Mouse (Mus musculus): ENCODE results near the gene Slc6a18. TPM values are rescaled to one million over a fixed set of nuclear protein-coding genes. Genes with fewer than 3 reads are reported as not detected.

The Slc6a18 gene
- total RNA-seq, 2 experiments from 2014 or later: not detected

DNA sequence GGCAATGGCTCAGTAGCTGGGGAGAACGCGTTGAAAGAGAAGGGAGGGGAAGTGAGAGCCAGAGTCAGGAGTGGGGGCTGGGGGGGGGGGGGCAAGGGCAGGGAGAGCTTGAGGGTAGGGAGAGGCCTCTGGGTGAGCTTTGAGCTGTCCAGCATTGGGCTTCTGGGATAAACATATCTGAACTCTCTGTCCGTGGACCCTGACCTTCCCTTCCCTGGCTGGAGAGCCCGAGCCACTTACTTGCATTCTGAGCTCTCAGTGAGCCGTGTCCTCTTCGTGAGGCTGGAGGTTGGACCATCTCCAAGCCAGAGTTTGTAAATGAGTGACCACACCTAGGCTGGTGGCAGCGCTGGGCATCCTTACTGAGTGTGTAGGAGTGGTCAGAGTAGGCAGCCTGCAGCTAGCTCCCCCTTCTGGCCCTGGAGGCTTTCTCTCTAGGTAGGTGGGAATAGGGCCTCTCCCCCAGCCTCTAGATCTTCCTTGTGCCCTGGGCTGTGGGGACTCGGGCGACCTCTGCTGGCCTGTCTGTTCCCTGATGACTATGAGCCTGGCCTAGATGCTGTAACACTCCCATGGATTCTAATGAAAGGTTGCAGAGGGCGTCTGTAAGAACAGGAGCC lies 14.5 kb upstream of the Slc6a18 start:
- intact Hi-C loops (cut with DNase I): loop anchor here (1.0 to 2.0 kb wide), 2 partner anchors 46 to 179 kb away; no protein-coding TSS in a partner anchor
- DNase-seq (ENCODE audit: low spot score): no peak

GRCm38 (mm10) chr13:73688934-73689333 lies 11.1 kb upstream of the Slc6a18 start:
- DNase-seq (ENCODE audit: low spot score): no peak
- intact Hi-C loops (cut with DNase I): no loop called here

- intact Hi-C loops (cut with DNase I): no loop called here
- DNase-seq (ENCODE audit: low spot score): no peak
These were observed 9.8 kb upstream of the Slc6a18 start for GRCm38 (mm10) chr13:73687601-73688000.

- DNase-seq (ENCODE audit: low spot score): no peak
- intact Hi-C loops (cut with DNase I): no loop called here
These were observed 7.7 kb upstream of the Slc6a18 start for GRCm38 (mm10) chr13:73685502-73685901.

DNA sequence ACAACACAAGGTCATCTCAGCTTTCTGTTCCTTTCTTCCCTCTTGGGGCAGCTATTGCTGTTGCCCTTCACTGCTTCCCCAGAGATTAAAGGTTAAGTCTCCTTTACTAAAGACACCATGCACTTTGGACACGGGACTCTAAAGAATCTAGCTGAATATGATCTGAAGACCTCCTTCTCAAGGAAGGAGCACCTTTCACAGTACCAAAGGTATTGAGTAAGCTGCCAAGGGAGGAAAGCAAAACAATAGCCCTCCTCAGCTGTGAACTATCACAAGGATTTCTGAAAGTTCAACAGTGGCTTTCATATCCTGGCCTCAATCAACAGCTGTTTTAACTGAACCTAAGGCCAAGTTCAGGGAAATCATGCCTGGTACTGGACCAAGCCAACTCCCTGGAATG lies 6.6 kb upstream of the Slc6a18 start:
- DNase-seq (ENCODE audit: low spot score): no peak
- intact Hi-C loops (cut with DNase I): no loop called here

- intact Hi-C loops (cut with DNase I): no loop called here
- no peak for DNase-seq (ENCODE audit: low spot score)
These were observed 5.9 kb upstream of the Slc6a18 start for GRCm38 (mm10) chr13:73683682-73684081.

DNA sequence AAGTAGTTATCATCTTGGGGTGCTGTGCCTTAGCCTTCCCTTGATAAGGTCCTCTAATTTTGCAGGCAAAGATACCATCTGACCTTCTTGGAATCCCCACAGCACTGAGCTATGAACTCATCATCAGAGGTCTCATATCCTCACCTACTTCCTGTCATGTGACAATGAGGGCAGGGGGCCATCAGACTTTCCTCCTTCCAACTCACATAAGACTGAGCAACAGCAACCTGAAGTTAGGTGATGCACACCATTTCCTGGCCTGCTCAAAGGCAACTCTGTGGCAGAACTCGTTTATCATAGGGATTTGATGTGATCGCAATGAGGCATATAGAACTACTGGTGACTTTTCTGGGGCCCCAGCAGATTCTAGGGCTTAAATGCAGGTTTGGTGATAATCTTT lies 4.4 kb upstream of the Slc6a18 start:
- intact Hi-C loops (cut with DNase I): no loop called here
- no peak for DNase-seq (ENCODE audit: low spot score)

DNA sequence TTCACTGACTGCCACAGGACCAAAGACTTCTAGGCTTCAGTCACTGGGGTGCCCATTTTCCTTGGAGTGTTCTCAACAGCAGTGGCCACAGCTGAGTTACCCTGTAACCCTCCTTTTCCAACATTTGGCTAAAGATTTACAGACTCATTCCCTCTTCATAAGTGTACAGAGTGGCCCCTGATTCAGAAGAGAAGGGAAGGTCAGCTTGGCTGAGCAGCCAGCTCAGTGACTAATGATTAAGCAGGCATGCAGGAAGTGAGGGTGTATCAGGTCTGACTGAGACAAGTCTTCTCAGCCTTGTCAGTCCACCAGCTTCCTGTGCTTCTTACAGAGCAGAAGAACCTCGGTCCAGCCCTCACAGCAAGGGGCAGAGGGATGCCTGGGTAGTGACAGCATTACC lies 2.6 kb upstream of the Slc6a18 start:
- intact Hi-C loops (cut with DNase I): no loop called here
- no peak for DNase-seq (ENCODE audit: low spot score)

GRCm38 (mm10) chr13:73679311-73679710 lies 1.5 kb upstream of the Slc6a18 start:
- DNase-seq (ENCODE audit: low spot score): no peak
- intact Hi-C loops (cut with DNase I): no loop called here

- intact Hi-C loops (cut with DNase I): no loop called here
- DNase-seq (ENCODE audit: low spot score): no peak
These were observed 2.7 kb downstream of the Slc6a18 start for GRCm38 (mm10) chr13:73675161-73675560.

- no peak for DNase-seq (ENCODE audit: low spot score)
- intact Hi-C loops (cut with DNase I): no loop called here
These were observed 17.6 kb downstream of the Slc6a18 start for GRCm38 (mm10) chr13:73660163-73660695.

DNA sequence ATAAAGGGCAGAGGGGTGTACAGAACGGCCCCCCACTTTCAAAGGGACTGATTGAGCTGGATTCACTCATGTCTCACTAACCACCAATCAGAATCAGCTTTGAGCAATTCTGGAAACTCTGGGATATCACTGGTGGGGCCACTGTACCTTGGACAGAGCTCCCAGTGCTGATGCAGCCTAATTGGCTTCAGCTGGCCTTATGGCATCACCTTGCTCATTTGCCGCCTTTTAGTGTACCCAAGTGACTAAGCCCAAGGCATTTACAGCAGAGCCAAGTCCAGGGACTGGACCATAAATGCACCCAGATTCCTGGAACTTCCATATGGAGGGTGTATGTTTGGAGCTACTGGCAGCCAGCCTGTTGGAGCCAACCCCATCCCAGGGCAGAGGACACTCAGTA lies 18.9 kb downstream of the Slc6a18 start:
- DNase-seq (ENCODE audit: low spot score): no peak

GRCm38 (mm10) chr13:73654976-73655375 lies 22.8 kb downstream of the Slc6a18 start:
- intact Hi-C loops (cut with DNase I): no loop called here
- DNase-seq (ENCODE audit: low spot score): no peak

More for the DNA sequence above, 18.9 kb downstream of the Slc6a18 start:
- intact Hi-C loops (cut with DNase I): no loop called here

DNA sequence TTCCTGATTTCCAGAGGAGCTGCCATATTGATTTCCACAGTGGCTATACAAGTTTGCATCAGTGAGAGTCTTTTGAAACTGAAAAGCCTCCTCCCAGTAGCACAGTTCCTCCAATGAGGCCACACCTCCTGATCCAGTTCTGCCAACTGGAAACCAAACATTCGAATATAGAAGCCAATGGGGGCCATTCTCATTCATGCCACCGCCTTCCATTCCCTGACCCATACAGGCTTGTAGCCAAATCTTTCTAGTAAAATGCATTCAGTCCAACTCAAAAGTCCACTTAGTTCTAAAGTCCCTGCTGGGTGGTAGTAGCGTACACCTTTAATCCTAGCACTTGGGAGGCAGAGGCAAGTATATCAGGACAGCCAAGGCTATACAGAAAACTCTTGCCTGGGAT lies 24.6 kb downstream of the Slc6a18 start:
- intact Hi-C loops (cut with DNase I): no loop called here
- no peak for DNase-seq (ENCODE audit: low spot score)

DNA sequence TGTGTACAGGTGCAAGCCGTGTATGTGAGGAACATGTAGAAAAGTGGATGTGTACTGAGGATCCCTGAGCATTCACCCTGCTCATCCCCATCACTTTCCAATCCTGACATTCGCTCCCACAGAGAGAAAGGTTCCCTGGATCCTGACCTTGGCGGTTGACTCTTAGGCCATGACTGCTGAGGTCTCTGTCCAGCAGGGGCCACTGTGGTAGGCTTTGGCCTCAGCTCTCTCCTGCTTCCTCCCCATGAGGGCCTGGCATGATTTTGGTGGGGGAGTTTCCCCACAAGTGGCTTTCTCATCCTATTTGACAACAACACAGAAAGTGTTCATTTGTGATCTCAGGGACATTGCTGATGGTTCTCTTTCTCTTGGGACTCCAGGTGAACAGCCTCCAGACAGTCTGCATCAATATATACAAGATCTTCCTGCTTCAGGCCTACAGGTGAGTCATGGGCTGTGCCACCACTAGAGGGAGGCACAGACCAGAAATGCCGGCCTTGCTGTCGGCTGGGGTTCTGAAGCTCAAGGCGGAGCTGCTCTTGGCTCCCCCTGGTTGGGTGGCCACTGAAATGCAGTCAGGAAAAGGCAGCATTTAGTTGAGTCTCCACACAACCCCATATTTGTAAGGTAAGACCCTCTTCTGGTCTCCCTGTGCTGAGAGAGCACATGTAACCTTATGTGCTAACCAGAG lies 31.3 kb downstream of the Slc6a18 start:
- DNase-seq (ENCODE audit: low spot score): no peak
- intact Hi-C loops (cut with DNase I): loop anchor here (2.0 to 5.0 kb wide), 2 partner anchors 46 to 66 kb away; no protein-coding TSS in a partner anchor

GRCm38 (mm10) chr13:73641296-73641695 lies 36.5 kb downstream of the Slc6a18 start:
- intact Hi-C loops (cut with DNase I): no loop called here
- no peak for DNase-seq (ENCODE audit: low spot score)

DNA sequence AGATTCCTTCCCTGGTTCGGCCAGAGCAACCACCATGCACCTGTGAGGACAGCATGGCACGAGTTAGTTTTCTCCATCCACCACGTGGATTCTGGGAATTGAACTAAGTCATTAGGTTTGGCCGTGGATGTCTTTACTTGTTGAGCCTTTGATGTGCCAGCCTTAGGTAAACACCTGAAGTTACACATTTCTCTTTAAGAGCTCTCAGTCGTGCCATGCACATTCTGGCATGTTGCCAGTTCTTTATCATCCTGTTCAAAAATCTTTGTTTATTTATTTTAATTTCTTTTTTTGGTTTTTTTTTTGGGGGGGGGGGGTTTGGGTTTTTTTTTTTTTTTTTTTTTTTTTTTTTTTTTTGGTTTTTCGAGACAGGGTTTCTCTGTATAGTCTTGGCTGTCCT lies 40.0 kb downstream of the Slc6a18 start:
- intact Hi-C loops (cut with DNase I): no loop called here
- DNase-seq (ENCODE audit: low spot score): no peak

DNA sequence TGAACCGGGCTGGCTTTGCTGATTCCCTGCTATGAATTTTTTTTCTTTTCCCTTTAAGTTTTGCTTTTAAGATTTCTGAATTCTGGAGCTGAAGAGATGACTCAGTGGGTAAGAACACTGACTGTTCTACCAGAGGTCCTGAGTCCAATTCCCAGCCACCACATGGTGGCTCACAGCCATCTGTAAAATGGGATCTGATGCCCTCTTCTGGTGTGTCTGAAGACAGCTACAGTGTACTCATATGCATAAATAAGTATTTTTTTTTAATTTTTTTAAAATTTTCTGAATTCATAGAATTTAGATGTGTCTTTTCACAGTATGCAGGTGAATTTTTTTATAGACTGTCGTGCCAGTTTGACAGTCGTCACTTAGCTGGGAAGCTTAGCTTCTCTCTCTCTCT lies 46.0 kb downstream of the Slc6a18 start:
- DNase-seq (ENCODE audit: low spot score): no peak
- intact Hi-C loops (cut with DNase I): no loop called here

GRCm38 (mm10) chr13:73628586-73629113 lies 49.2 kb downstream of the Slc6a18 start:
- intact Hi-C loops (cut with DNase I): loop anchor here (5.0 kb wide), 2 partner anchors 101 to 116 kb away; no protein-coding TSS in a partner anchor

GRCm38 (mm10) chr13:73626745-73627549 lies 50.9 kb downstream of the Slc6a18 start, which contains the start of gene Tert:
Gene Tert, plus strand, starts transcription at chr13:73626911.
- no peak for DNase-seq (ENCODE audit: low spot score)
- intact Hi-C loops (cut with DNase I): loop anchor here (5.0 kb wide), 2 partner anchors 100 to 115 kb away; no protein-coding TSS in a partner anchor

More at GRCm38 (mm10) chr13:73628586-73629113, 49.2 kb downstream of the Slc6a18 start:
- no peak for DNase-seq (ENCODE audit: low spot score)
